Mouse (Mus musculus) olfactory bulb, adult 2 months (tissue): ENCODE measurements around the gene Dclk2.

Experiments used
- CTCF ChIP-seq: fragments of 200-500 bp; IDR thresholded peaks from 2 replicates; pipeline ENCODE4 v1.5.1; 2012; ENCODE audit warnings: low read depth, mild to moderate bottlenecking, low read length, moderate library complexity; ENCODE audit not compliant: insufficient read depth
- POLR2A ChIP-seq: fragments of 200-500 bp; IDR thresholded peaks from 2 replicates; pipeline ENCODE4 v1.6.1; 2012; ENCODE audit warnings: mild to moderate bottlenecking, low read depth, low read length, moderate library complexity; ENCODE audit not compliant: insufficient read depth

- TF ChIP-seq POLR2A = no peak
- no peak for TF ChIP-seq CTCF
Observed at GRCm38 (mm10) chr3:86842461-86842860, 78.2 kb downstream of the Dclk2 start.
